Mouse (Mus musculus): ENCODE data around the gene Slc38a9. TPM values are rescaled to one million over a fixed set of nuclear protein-coding genes. Genes with fewer than 3 reads are reported as not detected.
A peak's percentile ranks its signal among the peaks of the same experiment; 100 is the strongest.
"Not testable (repeated sequence)": the region's sequence is repeated elsewhere in the genome, so short reads cannot be mapped to it uniquely, and the experiment has no call there.

Gene Slc38a9
- total RNA-seq, 4 experiments from 2014 or later: 9.1 to 12.2 (median 10.8) TPM

DNA sequence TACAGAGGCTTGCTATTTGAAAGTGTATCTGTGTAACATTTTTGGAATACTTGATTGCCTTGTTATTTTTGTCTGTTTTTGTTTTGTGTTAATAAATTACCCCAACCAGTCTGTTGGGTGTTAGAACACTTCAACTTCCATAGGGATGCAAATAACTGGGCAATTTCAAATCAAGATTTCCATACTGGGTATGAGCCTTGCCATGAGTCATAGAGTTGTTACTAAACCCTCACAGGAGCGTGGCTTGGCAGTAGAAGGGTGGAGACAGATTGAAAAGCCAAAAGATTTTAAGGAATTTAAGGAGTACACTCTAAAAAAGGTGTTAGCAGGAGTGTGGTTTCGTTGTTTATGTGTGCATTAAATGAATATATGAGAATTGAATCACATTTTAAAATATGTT is 22.8 kb downstream of the Slc38a9 start:
- no peak for DNase-seq (ENCODE audit: low spot score)

DNA sequence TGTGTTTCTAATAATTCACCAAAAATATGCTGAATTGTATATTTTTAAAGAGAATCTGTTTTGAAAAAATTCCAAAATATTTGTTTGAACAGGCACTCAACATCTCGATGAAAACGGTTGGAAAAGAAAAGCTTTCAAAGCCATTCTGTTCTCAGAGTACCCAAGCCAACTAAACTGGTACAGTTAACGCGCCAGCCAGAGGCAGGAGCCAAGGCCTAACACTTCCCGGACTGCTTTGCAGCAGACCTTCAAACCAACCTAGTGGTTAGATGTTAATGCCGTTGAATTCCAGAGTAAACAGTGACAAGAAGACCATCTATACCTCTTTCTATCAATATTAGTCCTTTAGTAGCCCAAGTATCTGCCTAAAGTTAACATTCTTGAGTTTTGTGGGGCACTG is 23.4 kb downstream of the Slc38a9 start:
- DNase-seq (ENCODE audit: low spot score): no peak

DNA sequence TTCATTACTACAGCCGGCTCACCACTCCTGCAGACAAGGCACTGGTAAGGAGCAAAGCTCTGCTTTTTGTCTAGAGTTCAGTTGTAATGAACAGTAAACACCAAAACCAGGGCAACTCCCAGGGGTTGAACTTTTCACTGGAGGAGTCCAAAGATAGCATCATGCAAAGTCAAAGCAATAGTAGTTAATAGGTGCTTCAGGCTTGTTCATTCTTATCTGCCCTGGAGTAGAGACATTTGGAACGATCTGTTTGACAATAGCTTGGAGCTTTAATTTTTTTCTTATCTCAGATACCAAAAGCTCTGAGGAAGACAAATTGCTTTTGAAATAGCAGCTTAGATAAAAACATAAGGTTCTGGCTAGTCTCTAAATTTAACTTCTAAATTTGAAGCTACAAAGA is 25.6 kb downstream of the Slc38a9 start:
- no peak for DNase-seq (ENCODE audit: low spot score)

DNA sequence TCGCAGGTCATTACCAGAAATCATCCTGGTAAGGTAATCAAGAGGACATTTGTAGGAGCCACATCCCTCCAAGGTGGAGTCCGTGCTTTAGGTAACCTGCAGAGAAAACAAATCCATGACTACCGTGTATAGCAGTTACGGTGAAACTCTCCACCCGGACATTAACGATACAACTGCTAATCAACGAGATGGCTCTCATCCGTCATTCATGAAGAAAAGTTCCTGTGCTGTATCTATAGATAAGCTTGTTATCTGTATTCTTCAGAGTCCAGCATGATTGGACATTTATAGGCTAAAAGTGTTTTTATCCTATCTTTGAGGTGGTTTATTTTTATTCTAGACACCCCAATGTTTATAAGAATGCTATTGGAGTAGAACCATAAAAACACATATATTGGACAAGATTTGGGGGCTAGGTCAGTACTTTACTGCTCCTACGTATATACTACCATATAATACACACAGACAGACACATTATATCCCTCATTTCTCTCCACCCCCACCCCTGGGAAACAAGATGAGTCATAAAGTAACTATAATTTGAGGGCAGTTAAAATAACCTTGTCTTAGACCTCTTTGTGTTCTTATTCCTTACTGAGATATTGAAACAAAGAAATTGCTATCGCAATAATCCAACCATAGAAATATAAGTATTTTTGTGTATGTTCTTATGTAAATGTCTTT is 32.5 kb downstream of the Slc38a9 start:
- DNase-seq (ENCODE audit: low spot score): no peak

DNA sequence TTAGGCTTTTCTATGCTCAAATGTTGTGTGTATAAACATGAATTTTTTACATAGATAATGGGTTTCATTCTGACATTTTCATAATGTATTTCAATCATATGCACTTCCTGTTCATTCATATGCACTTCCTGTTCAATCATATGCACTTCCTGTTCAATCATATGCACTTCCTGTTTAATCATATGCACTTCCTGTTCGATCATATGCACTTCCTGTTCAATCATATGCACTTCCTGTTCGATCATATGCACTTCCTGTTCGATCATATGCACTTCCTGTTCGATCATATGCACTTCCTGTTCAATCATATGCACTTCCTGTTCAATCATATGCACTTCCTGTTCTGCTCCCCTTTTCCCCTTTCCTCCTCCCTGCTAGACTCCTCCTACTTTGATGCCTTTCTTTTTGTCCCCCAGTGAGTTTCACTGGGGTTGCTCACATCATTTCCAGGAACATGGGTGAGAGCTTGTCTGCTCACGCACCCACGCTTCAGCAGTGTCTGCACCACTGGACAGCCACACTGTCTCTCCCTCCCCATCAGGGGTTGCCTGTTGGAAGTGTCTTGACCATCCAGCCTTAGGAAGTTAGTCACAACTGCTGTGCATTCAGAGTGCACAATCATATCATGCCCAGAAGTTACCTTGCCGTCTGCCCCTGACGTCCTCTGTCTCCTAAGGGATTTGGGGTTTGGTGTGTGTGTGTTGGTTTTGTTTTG is 35.1 kb downstream of the Slc38a9 start:
- no peak for DNase-seq (ENCODE audit: low spot score)

DNA sequence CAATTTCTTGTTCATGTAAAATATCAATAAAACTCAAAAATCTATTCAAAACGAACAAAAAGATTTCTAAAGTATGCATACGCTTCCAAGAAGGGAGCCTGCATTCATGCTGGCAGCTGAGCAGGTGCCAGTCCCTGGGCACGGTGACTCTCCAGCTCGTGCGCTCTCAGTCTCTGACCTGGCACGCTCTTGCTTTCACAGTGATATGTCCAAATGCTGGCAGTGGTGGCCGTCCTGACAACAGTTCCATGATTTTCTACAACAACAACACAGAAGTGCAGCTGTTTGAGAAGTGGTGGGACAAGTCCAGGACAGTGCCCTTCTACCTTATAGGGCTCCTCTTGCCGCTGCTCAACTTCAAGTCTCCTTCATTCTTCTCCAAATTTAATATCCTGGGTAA is 40.7 kb downstream of the Slc38a9 start:
- no peak for DNase-seq (ENCODE audit: low spot score)

DNA sequence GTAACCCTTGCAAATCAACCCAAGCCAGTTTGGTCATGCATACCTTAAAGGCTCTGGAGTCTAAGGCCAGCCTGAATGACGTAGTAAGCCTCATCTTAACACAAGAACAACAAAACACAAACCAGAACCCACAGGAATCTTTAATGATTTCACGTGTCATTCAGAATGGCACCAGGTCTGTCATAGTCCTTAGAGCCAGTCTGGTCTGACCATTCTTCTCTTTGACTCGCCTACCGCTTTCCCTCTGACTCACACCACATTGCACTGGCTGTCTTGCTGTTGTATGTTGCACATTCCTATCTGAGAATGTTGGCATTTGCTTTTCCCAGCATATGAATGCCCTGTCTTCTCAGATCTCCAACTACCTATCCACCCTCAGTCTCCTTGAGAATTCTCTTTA is 45.8 kb downstream of the Slc38a9 start:
- DNase-seq (ENCODE audit: low spot score): no peak

DNA sequence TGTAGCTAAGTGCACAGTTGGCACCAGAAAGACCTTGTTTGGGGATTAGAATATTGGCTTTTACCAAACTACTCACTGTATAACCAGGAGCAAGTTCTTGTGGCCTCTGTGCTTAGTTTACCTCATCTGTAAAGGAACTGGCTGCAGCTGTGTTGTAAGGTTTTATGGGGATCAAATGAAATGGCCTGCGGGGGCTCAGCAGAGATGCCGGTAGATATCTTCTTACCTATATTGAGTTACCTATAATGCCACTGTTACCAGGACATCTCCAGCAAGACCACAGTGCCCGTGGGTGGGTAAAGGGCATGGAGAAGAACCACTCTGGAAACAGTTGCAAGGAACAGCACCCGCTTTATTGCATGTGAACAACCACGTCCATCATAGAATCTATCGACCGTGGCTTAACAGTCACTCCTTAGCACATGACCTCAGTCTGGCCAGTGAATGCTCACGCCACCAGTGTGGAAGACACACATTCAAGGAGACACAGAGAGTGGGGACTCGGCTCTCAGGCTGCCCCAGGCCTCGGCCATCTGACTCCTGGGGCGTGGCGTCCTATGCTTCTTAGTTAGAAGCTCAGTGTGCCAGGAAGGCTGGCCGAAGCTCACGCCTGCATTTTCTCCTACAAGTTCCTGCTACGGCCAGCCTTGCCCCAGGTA is 59.7 kb downstream of the Slc38a9 start:
- no peak for DNase-seq (ENCODE audit: low spot score)

DNA sequence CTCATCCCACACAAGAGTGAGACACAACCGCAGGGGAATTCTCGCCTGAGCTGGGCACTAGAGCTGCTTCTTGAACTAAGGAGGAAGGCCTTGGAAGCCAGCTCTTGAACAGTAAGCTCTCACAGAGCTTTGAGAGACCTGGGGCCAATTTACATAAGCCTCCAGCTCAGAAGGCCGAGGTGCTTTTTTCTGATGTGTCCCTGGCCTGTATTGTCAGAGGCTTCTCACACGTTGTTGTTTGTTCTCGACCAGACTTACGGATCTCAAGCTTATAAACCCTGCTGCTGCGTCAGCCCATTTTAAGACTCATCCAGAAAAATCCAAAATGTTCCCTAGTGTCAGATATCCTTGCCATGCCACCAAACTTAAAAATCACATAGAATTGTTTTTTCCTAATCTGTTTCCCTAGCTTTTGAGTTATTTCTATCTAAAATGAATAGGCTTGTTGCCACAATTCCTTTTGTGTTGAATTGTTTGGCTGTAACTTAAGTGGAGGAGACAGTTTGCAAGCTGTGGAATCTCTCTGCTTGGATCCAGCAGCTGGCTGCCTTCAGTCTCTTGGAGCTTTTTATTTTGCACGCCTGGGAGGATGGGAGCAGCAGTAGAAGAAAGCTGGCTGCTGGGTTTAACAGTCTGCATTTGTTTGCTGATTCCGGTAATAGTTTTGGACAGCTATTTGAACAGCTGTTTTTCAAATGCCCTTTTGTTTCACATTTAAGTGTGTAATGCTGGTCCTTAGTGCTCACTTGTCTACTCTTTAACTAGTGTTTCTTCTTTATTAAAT is 61.6 kb downstream of the Slc38a9 start:
- DNase-seq (ENCODE audit: low spot score): peak; percentile 73

DNA sequence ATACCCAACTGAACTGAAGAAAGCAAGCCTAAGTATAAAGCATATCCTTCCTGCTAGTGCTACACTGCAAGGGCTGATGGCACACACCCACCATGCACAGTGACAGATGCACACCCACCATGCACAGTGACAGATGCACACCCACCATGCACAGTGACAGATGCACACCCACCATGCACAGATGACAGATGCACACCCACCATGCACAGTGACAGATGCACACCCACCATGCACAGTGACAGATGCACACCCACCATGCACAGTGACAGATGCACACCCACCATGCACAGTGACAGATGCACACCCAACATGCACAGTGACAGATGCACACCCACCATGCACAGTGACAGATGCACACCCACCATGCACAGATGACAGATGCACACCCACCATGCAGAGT is 63.7 kb downstream of the Slc38a9 start:
- not testable (repeated sequence) for DNase-seq (ENCODE audit: low spot score)

DNA sequence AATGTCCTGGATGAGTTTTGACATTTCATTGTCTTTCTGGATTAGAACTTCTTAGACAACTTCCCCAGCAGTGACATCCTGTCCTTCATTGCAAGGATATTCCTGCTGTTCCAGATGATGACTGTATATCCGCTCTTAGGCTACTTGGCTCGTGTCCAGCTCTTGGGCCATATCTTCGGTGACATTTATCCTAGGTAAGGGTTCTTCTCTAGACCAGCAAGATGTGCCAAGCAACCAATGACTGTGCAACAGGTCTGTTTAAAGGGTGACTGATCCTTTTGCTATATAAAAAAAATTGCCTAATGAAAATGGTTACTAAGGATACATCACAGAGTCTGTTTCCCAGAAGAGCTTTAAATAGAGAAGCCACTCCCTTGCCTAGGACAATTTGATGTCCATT is 65.5 kb downstream of the Slc38a9 start:
- DNase-seq (ENCODE audit: low spot score): no peak

DNA sequence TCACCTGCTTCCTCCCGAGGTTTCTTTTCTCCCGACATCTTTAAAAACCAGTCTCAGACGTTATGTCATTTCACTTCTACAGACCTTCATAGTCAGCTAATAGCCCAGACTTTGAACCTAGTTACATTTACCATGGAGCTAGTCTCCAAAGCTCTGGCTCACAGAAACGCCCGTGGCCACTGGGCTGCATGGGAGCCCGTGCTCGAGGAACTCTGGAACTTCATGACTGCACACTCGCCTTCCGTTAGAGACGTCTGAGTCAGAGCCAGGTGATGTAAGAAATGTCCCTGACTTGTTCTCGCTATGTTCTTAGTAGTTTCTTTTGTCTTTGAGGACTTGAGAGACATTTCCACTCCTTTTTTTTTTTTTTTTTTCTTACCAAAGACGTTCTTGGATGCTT is 72.8 kb downstream of the Slc38a9 start:
- no peak for DNase-seq (ENCODE audit: low spot score)

DNA sequence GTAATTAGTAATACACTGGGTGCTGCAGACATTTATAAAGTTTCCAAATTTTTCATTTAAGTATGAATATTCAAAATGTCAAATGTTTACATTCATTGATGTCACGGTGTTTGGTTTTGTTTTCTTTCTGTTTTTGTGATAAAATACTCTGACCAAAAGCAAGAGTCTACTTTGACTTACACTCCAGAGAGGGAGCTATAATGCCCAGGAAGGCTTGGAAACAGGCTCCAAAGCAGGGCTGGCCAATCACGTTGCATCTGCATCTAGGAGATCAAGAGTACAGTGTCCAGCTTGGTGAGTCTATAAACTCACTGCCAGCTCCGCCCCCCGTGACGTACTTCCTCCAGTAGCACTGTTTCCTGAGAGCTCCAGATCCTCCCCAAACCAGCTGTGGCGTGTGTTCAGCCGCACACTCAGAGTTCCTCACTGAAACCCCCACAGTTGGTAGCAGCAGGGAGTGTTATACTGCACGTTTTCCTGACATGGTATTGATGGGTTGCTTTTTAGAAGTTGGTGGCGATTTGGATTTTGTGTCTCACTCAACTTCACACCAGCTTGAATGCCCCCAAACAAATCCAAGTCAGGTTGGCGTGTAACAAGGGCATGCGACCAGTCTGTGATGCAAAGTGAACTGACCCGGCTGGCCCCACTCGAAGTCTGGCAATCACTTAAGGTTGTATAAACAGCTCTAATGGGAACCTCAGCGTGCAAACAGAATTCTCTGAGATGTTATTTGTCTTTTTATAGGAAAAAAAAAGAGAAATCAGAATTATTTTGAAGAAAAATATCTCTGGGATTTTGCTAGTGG is 74.6 kb downstream of the Slc38a9 start:
- no peak for DNase-seq (ENCODE audit: low spot score)

DNA sequence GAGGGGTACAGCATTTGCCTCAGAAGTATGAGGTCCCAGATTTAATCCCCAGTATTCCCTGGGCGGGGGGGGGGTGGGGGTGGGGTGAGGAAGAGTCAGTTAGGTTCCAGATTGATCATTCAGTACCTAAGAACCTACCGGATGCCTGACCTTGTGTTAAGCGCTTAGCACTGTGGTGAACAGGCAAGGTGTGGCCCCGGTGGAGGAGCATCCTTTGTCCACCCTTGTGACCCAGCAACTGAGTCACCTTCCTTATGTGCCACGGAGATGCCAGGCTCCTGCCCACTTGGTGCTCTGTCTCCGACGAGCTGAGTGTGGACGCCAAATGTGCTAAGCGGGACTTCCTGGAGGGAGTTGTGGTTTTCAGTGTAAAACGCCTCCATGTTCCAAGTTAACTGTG is 75.9 kb downstream of the Slc38a9 start:
- DNase-seq (ENCODE audit: low spot score): no peak

DNA sequence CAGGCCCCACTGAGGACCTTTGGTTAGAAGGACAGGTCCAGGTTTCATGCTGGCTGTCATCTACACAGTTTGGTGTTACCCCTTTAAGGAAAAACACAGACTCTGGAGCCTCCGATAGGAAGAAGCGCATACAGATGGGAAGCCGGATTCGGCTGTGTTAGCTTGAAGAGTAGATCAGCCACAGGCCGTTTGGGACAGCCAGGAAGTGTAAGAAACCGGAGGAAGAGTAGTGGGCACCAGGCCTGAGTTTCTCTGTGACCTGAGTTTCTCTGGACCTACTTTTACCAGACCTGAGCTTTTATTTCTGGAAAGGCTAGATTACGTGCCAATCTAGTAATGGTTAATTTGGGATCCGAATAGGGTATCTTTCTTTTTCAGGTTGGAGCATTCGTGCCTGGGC is 76.6 kb downstream of the Slc38a9 start:
- DNase-seq (ENCODE audit: low spot score): no peak

DNA sequence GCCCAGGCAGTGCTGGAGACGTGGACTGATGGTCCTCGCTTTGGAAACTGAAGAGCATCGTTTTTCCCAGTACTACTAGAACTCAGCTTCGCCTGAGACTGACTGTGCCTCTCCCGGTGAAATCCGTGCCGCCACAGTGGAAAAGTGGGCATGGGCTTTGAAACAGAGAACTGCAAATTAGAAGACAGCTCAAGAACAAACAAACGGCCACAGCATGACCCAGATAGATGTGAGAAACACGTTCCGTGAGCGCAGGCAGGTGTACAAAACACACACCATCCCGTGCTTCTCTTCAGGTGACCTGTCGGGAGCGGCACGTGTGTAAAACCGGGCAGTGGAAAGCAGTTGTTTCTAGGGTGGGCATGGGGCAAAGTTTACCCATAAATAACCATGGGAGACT is 77.5 kb downstream of the Slc38a9 start:
- no peak for DNase-seq (ENCODE audit: low spot score)

DNA sequence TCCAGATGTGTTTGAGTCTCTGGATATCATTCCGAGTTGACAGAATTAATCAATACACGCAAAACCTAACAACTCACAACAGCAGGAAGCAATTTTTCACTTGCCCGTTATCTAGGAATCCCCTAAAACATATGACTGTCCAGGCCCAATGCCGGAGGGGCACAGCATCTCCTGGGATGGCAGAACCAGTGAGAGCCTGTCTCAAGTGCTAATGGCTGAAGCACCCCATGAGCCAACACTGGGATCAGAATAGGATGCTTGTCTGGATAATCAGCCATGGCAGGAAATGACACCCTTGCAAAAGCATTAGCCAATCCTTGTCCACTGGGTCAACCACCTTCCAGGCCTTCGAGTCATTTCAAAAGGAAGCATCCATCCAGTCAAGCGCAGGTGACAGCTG is 79.5 kb downstream of the Slc38a9 start:
- DNase-seq (ENCODE audit: low spot score): no peak

DNA sequence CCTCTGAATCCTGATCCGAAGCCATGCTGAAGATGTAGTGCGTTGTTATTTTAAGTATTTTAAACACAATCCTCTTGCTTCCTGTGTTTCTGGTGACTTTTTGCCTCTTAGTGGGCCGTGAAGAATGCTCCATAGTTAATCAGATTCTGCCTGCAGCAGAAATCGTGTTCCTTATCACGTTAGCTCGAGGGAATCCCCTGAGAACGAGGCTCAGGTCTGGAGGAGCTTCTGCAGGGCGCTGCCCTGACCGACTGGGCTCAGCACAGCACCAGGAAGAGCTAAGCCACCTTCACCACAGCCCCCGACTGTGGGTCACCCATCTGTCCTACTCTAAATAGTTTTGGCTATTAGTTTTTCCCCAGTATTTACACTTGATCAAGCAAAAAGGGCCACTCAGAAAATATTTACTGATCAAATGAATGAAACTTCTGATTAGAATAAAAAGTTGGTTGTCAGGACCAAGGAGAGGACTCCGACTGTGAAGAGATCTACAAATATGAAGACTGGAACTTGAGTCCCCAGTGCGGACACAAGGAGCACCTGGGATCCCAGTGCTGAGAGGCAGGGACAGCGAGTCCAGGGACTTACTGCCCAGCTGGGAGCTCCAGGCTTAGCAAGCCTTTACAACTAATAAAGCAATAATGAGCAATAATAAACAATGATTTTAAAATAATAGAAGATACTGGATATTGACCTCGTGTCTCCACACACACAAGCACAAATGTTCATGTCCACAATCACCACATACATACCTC is 81.7 kb downstream of the Slc38a9 start:
- no peak for DNase-seq (ENCODE audit: low spot score)

DNA sequence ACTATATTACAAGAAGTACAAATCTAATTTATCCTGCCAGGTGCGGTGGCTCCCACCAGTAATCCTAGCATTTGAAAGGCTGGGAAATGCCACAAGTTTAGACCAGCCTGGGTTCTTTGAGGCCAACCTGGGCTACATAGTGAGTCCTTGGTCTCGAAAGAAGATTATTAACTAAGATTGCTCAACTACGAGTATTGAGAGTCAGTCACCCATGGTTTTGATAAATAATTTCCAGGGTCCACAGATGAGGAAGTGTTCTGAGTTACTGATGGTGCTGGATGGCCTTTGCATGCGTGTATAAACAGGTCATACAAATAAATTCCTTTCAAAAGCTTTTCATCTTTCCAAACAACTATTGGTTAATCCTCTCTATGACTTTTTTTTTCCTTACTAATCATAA is 83.1 kb downstream of the Slc38a9 start:
- no peak for DNase-seq (ENCODE audit: low spot score)

DNA sequence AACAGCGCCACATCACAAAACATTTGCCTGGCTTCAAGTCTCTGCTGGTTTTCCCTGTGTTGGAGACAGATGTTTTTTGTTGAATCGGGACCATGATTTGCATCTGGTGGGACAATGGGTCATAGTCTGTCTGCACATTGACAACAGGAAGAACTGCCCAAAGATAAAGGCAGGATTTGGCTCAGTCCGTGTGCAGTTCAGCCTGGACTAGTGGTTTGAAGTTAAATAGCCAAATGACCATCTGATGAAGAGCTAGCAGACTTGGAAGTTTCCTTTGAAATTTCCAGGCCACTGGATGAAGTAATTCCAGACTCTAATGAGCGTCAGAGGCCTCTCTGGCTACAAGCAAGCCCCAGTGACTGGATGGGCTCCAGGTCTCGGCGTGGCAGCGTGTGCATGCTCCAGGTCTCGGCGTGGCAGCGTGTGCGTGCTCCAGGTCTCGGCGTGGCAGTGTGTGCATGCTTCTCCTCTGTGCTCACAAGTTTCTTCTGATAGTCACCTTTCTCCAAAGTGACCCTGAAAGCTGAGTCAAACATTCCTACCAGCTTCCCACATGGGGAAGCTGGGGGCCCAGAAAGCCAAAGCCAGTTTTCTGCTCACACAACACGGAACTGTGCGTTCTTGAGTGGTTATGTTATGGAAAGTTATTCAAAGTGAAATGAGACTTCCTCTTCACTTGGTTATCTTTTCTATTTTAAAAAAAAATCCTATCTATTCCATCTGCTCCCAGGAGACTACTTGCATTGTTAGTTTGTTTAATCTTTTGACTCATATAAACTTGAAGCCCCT is 83.7 kb downstream of the Slc38a9 start:
- peak; percentile 80 for DNase-seq (ENCODE audit: low spot score)

Data from heart, adult 8-10 months (tissue).